Mouse (Mus musculus): ENCODE results near the gene 3110021N24Rik.
"Not testable (repeated sequence)": the region's sequence is repeated elsewhere in the genome, so short reads cannot be mapped to it uniquely, and the experiment has no call there.

The 3110021N24Rik gene

DNA sequence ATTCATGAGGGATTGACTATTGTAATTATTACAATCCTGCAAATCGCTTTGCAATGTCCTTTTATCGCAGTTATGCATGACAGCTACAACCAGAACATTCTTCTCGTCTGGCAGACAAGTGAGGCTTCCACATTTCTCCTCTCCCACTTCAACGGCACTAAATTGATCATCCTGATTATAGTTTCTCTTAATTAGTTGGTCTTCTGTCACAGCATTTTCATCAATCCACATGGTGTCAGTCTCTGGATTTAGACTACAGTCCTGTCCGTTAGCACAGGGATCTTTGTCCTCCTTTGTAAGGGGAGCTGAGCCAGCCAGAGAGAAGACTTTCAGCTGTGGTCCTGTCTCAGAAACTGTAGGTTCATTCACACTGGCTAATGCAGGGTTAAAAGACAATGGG lies at the start of gene 3110021N24Rik:
Gene 3110021N24Rik (plus strand): TSS at position 301 of the 400 bp plus-strand sequence.
- DNase-seq (ENCODE audit: low read depth), result no peak

DNA sequence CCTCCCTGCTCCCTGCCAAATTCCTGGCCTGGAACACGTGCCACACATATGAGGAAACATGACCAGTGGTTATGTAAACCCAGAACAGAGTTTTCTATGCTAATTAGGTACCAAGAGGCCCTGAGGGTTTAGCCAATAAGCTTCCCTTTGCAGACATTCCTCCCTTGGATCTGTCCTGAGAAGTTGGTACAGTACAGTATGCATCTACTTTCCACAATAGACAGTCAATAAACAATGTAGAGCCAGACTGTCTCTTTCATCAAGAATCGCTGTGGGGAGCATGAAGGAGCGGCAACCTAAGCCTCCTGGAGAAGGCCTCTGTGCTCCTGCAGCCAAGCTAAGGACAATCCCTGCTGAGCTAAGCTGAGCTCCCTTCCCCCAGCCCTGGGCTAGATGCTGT lies 33.3 kb upstream of the 3110021N24Rik start:
- no peak for DNase-seq (ENCODE audit: low read depth)

DNA sequence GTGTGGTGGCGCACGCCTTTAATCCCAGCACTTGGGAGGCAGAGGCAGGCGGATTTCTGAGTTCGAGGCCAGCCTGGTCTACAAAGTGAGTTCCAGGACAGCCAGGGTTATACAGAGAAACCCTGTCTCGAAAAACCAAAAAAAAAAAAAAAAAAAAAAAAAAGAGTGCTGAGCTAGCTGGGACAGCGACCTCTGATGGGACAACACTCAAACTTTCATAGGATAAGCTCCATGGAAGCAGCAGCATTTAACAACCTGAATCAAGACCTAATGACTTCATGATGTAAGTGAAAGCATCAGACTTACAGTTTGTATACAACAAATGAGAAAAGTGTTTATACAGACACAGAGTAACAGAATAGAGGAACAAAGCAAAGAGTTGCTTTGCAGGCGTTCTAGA lies 32.4 kb upstream of the 3110021N24Rik start:
- not testable (repeated sequence) for DNase-seq (ENCODE audit: low read depth)

DNA sequence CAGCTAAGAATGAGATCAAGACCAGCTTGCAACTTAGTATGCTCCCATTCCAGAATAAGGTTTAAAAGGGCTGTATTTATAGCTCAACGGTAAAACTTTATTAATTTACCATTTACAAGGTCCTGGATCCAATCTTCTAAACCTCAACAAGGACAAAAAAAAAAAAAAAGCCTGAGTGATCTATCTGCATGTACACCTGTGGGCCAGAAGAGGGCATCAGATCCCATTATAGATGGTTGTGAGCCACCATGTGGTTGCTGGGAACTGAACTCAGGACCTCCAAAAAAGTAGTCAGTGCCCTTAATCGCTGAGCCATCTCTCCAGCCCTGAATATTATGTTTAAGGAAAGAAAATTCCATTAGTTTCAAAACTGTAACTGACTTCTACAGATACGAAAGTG lies 29.0 kb upstream of the 3110021N24Rik start:
- DNase-seq (ENCODE audit: low read depth), result no peak

DNA sequence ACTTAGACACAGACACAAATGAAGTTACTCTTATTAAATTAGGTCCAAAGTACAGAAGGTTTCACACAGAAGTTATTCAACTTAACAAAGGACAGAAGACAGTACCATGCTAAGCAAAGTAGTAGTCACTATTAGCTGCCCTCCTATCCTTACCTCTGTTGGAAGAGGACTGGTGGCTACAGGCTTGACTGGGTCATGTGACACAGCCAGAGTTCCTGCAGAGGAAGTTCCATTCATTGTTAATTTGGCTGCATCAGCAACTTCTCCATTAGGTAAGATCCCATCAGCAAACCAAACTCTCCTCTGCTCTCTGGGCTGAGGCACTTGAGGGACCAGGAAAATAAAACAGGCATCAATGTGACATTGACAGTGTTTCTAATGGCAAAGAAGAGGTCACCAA lies 28.0 kb upstream of the 3110021N24Rik start:
- no peak for DNase-seq (ENCODE audit: low read depth)

DNA sequence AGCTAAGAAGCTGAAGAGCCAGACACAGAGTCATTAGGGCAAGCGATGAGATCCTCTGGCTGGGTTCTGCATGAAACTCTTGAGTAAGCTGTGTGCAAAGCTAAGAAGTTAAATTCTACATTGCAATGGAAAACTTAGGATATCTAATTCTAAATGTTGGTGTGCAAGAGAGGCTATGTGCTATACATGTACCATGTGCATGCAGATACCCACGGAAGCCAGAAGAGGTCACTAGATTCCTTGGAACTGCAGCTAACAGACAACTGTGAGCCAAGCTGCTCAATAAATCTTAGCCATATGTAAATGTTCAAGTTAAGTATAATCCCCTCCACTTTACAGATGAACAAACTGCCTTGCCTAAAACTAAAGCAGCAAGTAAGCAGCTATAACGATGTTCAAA lies 22.5 kb upstream of the 3110021N24Rik start:
- DNase-seq (ENCODE audit: low read depth), result peak; percentile 20

DNA sequence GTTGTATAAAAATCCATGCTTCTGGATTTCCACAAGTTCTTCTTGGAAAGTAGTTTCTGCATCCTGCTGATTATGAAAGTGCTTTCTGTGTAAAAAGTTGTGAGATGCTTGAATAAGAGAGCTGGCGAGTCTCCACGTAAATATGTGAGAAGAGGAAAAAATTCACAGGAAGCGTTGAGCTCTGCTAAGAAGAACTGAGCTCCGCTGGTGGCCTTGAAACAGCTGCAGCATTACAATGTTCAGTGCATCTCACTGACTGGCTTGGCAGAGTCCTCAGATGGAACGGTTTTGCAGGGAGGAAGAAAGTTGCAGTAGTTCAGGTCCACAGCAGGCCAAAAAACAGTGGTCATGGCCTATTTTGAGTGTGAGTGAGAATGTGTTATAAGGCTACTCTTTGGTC lies 11.2 kb upstream of the 3110021N24Rik start:
- DNase-seq (ENCODE audit: low read depth), result no peak

DNA sequence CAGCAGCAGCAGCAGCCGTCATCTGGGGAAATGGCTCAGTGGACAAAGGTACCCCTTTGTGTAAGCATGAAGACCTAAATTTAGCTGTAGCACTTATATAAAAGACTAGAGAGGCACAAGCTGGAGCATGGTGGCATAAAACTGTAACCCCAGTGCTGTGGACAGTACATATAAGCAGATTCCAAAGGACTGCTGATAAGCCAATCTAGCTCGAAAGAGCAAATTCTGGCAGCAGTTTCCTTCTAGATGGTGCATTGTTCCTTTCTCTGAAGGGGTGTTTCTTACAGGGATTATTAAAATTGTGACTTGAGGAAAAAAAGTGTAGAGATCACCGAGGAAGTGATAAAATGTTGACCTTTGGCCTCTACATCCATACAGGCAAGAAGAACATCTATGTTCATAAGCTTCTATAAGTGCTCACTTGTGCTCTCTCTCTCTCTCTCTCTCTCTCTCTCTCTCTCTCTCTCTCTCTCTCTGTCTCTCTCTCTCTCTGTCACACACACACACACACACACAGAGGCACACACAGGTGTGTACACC lies 1.9 kb downstream of the 3110021N24Rik start:
- DNase-seq (ENCODE audit: low read depth), result no peak

DNA sequence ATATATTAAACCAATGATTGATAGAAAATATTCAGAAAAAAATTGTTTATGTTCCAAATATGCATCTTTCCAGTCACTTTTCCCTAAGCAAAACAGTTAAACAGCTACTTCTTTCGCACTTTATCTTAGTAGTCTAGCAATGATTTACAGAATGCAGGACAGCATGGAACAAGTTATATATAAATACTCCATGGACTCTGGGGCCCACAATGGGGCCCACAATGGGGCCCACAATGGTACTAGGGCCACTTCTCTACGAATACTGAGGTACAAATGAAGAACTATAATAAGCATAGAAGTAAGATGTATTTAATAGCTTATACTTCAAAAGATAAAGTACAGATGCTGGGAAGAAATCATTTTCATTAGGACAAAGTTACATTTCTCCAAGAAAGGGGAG lies 4.7 kb downstream of the 3110021N24Rik start:
- DNase-seq (ENCODE audit: low read depth), result no peak

DNA sequence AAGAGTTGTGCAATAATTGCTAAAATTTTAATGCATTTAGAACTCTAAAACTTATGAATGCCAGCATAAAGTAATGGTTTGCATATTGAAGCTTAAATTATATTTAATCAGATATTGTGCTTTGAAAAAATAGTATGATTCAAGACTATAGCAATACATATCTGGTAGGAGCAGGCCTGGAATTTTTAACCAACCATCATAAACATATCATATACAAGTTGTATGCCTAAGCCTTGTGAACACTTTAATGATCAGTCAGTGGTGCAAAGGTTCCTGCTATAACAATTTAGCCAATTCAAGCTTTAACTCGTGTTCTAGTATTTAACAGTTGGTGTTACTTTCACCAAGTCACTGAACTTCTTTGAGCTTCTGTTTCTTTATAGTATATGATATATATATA lies 11.0 kb downstream of the 3110021N24Rik start:
- no peak for DNase-seq (ENCODE audit: low read depth)

DNA sequence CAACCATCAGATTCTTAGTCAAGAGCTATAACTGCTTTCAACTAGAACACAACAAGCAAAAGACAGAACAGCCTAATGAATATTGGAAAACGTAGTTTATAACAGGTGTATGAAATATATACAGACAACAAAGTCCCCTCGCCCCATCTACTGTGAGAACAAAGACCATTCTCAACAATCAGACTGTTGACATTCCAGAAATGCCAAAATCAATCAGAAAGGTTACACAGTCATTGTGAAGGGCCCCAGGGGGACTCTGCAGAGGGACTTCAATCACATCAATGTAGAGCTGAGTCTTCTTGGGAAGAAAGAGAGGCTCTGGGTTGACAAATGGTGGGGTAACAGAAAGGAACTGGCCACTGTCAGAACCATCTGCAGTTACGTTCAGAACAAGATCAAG lies 12.1 kb downstream of the 3110021N24Rik start:
- DNase-seq (ENCODE audit: low read depth), result no peak

DNA sequence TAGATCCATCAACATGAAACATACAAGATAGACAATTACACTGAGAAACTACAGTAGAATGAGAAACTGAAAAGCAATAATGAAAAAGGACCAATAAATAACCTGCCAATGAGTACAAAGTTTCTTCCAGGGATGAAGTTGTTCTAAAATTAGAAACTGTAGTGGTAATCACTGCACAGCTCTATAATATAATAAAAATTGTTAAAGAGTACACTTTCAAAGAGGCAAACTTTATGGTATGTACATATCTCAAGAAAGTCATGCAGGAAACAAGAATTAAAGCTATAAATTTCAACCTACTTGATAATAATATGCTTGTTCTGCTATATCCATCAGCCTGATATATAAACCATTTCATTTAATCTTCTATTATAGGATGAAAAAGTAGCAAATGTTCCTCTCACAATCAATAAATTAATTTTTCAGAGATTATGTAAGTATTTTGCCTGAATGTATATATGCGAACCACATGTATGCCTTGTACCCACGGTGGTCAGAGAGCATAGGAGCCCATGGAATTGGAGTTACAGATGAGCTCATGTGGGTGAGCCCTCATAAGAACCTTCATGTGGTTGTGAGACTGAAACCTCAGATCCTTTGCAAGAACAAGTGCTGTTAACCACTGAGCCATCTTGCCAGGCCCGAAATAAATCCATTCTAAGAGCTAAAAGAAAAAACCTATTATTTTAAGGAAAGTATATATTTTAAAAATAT lies 26.9 kb downstream of the 3110021N24Rik start:
- no peak for DNase-seq (ENCODE audit: low read depth)

DNA sequence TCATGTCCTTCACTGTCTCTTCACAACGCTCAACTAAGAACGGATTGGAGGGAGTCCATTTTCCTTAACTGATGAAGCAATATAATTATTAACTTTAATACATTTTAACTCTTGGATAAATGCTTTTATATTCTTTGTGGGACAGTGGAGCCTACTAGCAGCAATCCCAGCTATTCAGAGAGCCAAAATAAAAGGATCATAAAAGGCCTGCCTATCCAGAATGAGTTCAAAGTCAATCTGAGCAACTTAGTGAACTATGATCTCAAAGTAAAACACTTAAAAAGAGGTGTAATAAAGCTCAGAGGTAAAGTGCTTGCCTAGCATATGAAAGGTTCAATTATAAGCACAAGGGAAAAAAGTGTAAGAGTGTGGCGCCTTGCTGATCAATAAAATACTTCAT lies 40.1 kb downstream of the 3110021N24Rik start:
- DNase-seq (ENCODE audit: low read depth), result no peak

DNA sequence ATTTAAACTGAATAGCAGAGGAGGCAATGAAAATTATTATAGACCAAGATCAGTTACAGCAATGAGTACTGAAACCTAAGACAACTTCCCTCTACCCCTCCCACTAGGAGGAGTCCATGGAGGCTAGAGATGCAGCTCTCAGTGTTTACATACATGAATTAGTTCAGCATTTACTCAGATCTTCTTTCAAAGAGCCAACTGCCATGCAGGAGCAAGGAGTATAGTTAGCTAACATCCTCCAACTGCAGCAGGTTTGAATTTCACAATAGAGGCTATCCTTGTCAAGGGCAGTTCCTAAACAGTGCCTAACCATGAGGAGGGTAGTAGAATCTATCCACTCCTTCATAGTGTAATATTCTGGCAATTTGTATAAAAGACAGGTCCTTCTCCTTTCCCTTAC lies 49.1 kb downstream of the 3110021N24Rik start:
- no peak for DNase-seq (ENCODE audit: low read depth)

DNA sequence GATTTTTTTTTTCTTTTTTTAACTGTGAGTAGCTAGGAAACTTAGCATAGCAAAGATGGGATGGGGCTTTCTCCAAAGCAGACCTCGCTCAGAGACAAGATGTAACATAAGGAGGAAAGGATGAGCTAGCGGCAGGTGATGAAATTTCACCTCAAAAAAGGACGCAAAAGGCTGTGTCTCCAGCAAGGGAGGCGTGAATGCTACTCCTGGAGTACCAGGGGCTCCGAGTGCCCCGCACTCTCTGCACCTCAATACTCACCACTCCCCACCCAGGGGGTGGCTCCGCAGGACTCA lies 60.3 kb downstream of the 3110021N24Rik start:
- no peak for DNase-seq (ENCODE audit: low read depth)

DNA sequence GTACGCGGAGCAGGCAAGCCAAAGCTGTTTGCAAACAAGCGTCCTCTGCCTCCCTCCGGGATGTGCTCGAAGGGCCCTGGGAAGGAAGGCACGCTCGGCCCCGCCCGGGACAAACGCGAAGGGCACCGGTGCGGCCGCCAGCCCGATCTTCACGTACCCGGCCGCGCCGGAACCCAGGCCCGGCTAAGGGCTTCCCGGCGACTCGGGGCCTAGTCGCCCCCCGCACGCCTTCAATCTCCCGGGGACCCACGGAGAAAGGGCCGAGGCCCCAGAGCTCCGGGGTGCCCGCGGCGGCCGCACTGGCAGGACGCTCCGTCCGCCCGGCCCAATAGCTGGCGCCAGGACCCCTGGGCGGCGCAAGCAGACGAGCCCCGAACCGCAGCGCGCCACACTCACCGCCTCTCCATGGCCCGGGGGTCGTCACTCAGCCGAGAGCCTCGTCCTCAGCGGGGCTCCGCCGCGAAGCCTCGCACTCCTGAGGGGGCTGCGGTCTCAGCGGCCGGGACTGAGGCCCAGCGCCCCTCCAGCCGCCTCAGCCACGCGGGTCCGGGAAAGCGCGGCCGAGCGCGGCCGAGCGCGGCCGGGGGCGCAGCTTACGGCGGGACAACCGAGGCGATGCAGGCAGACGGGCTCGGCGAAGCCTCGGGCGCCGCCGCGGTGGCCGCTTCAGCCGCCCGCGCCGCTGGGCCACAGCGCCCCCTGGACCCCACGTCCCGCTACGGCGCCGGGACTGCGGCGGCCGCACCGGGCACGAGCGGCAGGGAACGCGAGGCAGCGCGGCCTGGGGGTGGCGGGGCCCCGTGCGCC lies 60.8 kb downstream of the 3110021N24Rik start, which contains the start of gene Zfyve9:
Gene Zfyve9 (minus strand): TSS at position 742 of the 807 bp plus-strand sequence.
- no peak for DNase-seq (ENCODE audit: low read depth)

DNA sequence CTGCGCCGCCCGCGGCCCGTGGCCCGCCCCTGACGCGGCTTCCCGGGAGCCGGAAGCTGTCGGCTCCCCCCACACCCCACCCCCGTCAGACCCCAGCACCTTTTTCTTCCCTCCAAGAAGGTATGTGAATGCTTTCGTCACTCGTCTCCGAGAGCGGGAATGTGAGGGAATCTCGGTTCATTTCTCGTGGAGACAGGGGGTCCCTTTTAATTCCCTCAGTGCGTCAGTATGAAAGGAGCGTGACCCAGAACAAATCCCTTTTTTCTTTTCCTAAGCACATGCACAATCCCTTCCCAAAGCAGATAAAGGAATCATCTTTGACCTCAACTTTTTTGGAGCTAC lies 61.4 kb downstream of the 3110021N24Rik start:
- DNase-seq (ENCODE audit: low read depth), result no peak

DNA sequence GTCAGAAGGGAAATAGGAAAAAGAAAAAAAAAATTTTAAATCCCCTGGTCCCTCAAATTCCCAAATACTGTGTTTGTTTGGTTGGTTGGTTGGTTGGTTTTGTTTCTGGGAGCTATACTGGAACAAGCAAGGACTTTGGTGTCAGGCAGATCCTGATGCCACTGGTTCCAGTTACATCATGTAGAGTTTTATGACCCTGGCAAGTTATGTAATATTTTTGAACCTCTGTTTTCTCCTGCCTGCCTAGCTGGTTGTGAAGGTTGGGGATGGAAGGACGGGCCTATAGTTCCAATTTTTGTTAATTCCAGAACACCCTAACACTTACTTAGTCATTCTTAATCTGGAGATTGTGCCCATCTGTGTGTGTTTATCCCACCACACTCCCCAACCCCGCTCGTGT lies 62.1 kb downstream of the 3110021N24Rik start:
- DNase-seq (ENCODE audit: low read depth), result no peak

DNA sequence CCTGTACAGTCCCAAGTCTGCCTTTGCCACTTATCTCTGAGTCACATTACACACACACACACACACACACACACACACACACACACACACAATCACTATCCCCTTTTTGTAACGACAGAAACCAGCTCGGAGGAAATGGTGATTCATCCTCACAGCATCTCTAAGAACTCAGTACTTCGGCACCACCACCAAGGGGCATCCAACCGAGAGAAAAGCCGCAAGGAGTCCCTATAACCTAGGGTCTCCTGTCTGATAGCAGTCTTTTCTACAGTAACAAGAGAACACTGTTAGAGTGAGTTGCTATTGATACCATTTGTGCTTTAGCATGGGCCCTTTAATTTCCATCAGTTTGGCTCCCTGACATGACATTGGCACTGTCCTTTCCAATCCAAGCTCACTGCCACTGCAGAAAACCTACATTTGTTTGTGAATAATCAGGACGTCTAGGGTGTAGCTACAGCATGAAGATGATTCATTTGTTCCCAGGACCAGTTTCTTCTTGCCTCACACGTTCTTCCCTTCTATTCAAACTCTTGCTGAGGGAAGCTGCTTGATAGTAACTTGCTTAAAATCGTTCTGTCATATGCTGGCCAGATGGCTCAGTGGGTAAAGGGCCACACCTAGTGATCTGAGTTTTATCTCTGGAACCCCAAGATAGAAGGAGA lies 63.1 kb downstream of the 3110021N24Rik start:
- DNase-seq (ENCODE audit: low read depth), result no peak

DNA sequence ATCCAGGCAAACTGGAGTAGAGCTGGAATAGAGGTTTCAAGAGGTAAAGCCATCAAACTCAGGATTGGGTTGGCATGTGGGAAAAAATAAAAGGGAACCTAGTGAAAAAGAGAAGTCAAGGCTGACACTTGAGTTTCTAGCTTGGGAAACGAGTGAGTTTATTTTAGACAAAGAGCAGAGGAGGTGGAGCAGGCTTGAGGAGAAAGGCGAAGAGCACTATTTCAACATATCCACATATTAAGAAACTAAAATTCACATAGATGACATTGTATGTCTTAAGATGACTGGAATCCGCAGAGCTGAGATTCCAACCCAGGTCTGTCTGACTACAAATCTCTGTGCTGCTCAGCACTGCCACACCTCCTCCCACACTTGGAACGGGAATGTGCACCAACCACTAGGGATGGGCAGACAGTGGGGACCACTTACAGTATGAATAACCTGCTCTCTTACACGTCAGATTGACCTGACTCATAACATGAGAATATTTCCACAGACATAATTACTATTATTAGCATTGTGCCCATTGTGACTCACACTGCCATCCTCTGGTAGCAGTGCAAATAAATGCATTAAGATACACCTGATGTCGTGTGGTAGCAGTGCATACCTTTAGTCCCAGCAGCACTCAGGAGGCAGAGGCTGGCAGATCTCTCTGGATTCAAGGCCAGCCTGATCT lies 69.9 kb downstream of the 3110021N24Rik start:
- DNase-seq (ENCODE audit: low read depth), result no peak

DNA sequence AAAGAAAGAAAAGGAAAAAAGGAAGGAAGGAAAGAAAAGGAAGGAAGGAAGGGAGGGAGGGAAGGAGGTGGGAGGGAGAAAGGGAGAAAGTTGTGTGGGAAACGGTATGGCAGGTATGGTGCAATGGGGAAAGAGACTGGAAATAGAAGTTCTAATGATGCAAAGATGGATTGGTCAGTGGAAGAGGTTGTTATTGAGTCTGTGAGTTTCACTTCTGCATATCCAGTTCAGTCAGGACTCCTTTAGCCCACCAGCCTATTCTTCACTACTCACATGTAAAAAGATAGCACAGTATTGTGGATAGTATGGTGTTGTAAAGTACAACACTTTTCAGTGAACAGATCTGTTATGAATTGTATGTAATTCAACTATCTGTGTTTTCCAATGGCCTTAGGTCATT lies 71.1 kb downstream of the 3110021N24Rik start:
- no peak for DNase-seq (ENCODE audit: low read depth)

DNA sequence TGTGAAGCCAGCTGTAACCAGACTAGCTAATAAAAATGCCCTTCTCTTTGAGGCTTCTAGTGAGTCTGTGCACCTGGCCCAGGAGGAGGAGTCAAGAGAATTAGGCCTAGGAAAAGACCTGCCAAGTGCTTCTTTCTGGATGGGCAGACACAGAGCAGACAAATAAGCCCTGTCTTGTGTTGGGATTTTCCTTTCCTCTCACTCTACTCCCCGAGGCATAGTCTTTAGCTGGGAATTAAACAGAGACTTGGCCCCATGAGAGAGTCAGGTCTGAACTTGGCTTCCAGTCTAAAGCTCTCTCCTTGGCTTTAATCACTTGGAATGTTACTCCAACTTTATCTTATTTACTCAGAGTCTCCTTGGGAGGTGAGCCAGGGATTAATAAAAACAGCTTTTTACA lies 74.5 kb downstream of the 3110021N24Rik start:
- no peak for DNase-seq (ENCODE audit: low read depth)

Measured in c-Kit-positive CD71-negative TER-119-negative erythroid progenitor cells, embryonic 14.5 days (primary cell).